ENCODE assay signal across 8 mouse cellular contexts in genomic region chr6:25767073-25767472, GRCm38 (mm10). TPM values are rescaled to one million over a fixed set of nuclear protein-coding genes. Genes with fewer than 3 reads are reported as not detected.
DNase-seq lines count a peak whose midpoint lies in the region; ATAC-seq and TF ChIP-seq lines count a peak whose summit lies in the region.

No protein-coding gene starts in this region.

- ATAC-seq in heart, postnatal 0 days (ENCODE audit: insufficient read depth, low read depth) = no peak
- ATAC-seq in intestine, embryonic 15.5 days = peak; percentile 62

- intact Hi-C loops in heart, postnatal 36 days (cut with DNase I) = loop anchor here (5.0 kb wide), 1 partner anchor 745 kb away; no protein-coding TSS in a partner anchor

- peaks cover 62% of the 10 kb centered on the region for H3K36me3 ChIP-seq in heart, postnatal 0 days (replicated peaks; ENCODE audit: control insufficient read depth, insufficient read depth, low read length)
- peaks cover 4% of the 10 kb centered on the region; the same call in 1 of the 2 replicates for H3K36me3 ChIP-seq in intestine, embryonic 15.5 days

- no peaks in the 10 kb centered on the region for H3K9me3 ChIP-seq in heart, postnatal 0 days (replicated peaks; ENCODE audit: control insufficient read depth, low read length)
- no peaks in the 10 kb centered on the region for H3K9me3 ChIP-seq in intestine, embryonic 15.5 days

- 62% methylated on average over 7 of the region's 7 CpGs for WGBS in heart, postnatal 0 days
- WGBS in intestine, embryonic 15.5 days = 65% methylated on average over 7 of the region's 7 CpGs

- no peak overlapping the region for H3K27ac ChIP-seq in heart, postnatal 0 days (ENCODE audit: low read depth)
- H3K27ac ChIP-seq in cortical plate, adult 2 months (ENCODE audit: insufficient read depth, low read length) = no peak overlapping the region
- no peak overlapping the region for H3K27ac ChIP-seq in intestine, embryonic 15.5 days

- no peak for TF ChIP-seq EP300 in heart, postnatal 0 days (IDR thresholded peaks at IDR 0.05; ENCODE audit: low read depth)

- H3K4me2 ChIP-seq in heart, postnatal 0 days (ENCODE audit: low read depth, low read length) = no peak overlapping the region
- no peak overlapping the region for H3K4me2 ChIP-seq in intestine, embryonic 15.5 days (replicated peaks)

- H3K4me3 ChIP-seq in heart, postnatal 0 days (ENCODE audit: low read depth, low read length) = no peak overlapping the region
- no peak overlapping the region for H3K4me3 ChIP-seq in cortical plate, adult 2 months (ENCODE audit: insufficient read depth, low read length)
- H3K4me3 ChIP-seq in intestine, embryonic 15.5 days (replicated peaks) = no peak overlapping the region

- TF ChIP-seq POLR2A in cortical plate, adult 2 months (IDR thresholded peaks at IDR 0.05; ENCODE audit: extremely low read depth, insufficient read depth, low read length) = no peak

- no peaks in the 10 kb centered on the region for H3K27me3 ChIP-seq in heart, postnatal 0 days (ENCODE audit: control insufficient read depth, insufficient read depth, low read length)
- H3K27me3 ChIP-seq in intestine, embryonic 15.5 days (replicated peaks) = no peaks in the 10 kb centered on the region

- TF ChIP-seq CTCF in heart, postnatal 0 days (IDR thresholded peaks at IDR 0.05; ENCODE audit: low read depth) = peak; percentile 69
- TF ChIP-seq CTCF in cortical plate, adult 2 months (IDR thresholded peaks at IDR 0.05; ENCODE audit: extremely low read depth, insufficient read depth, low read length) = peak; percentile 68

- H3K4me1 ChIP-seq in heart, postnatal 0 days (ENCODE audit: control insufficient read depth, insufficient read depth) = no peaks in the 10 kb centered on the region
- H3K4me1 ChIP-seq in cortical plate, adult 2 months (ENCODE audit: control insufficient read depth, insufficient read depth, low read length) = peaks cover 2% of the 10 kb centered on the region; the same call in 1 of the 2 replicates
- no peaks in the 10 kb centered on the region for H3K4me1 ChIP-seq in intestine, embryonic 15.5 days (replicated peaks)

- DNase-seq in heart, postnatal 0 days (ENCODE audit: low spot score) = peak; percentile 7
- no peak for DNase-seq in heart, postnatal 36 days
- peak; percentile 8 for DNase-seq in Muller cell, postnatal 12 days (ENCODE audit: inconsistent ontology term)
- peak; percentile 60 for DNase-seq in mesoderm, embryonic 11.5 days (ENCODE audit: low read depth, low spot score)
- DNase-seq in yolk sac, embryonic 10.5 days (ENCODE audit: low spot score) = peak; percentile 15
- no peak for DNase-seq in urinary bladder, adult 18-20 months (ENCODE audit: low spot score in 2 of 2)

- no peak overlapping the region for H3K9ac ChIP-seq in heart, postnatal 0 days (replicated peaks; ENCODE audit: low read depth, low read length)
- H3K9ac ChIP-seq in intestine, embryonic 15.5 days = no peak overlapping the region

RNA-seq across cellular contexts. Expression of gene Pot1a, which starts 42.0 kb away (rescaled TPM):
- 17.5 and 38.8 TPM in 2 replicates for total RNA-seq in heart, postnatal 0 days (2014; rRNA removed; ENCODE audit: low replicate concordance)
- 13.3 and 14.3 TPM in 2 replicates for polyA plus RNA-seq in heart, postnatal 0 days (2015; fragmentation: Nextera tagmentation; extraction: Ambion mirVana)
- 10 to 100 TPM in 1 of 2 experiments, 1 to 10 TPM in 1; 9.1 to 10.2 TPM for total RNA-seq in heart, postnatal 36 days (2021)
- polyA plus RNA-seq in cortical plate, adult 2 months (2012; rRNA removed) = 17.1 and 18.6 TPM in 2 replicates
- 22.5 and 23.8 TPM in 2 replicates for polyA plus RNA-seq in intestine, embryonic 15.5 days (2015; fragmentation: Nextera tagmentation; extraction: Ambion mirVana)

Comparison
In these comparisons a context has a peak if more than half of its experiments do, and no peak if none do; other contexts are left out.
1. DNase-seq: peak in heart, postnatal 0 days (single experiment), Muller cell, postnatal 12 days (single experiment), mesoderm, embryonic 11.5 days (single experiment) and yolk sac, embryonic 10.5 days (single experiment); none in heart, postnatal 36 days (0 of 2) and urinary bladder, adult 18-20 months (0 of 2).